Mouse (Mus musculus) MEL (cell line): ENCODE results near the gene Shc4.

Source experiments
- CTCF ChIP-seq, 3 experiments: IDR thresholded peaks in 2 of 3; conservative IDR thresholded peaks in 1 of 3; 2 replicates each; pipeline ENCODE4 v1.5.1; 2011 to 2012; ENCODE audit warnings: low read length in 3 of 3, low read depth in 2 of 3, mild to moderate bottlenecking in 2 of 3, improper control_type of control experiment in 1 of 3, inconsistent platforms in 1 of 3, mixed read lengths in 1 of 3, moderate library complexity in 1 of 3; ENCODE audit not compliant: control insufficient read depth in 1 of 3, insufficient read depth in 1 of 3, poor library complexity in 1 of 3, severe bottlenecking in 1 of 3
- POLR2A ChIP-seq, 2 experiments: IDR thresholded peaks; 2 replicates each; pipeline ENCODE4 v1.6.1; 2011 to 2012; ENCODE audit warnings: low read length in 2 of 2, mild to moderate bottlenecking in 2 of 2, control low read depth in 1 of 2, improper control_type of control experiment in 1 of 2, low read depth in 1 of 2, moderate library complexity in 1 of 2; ENCODE audit not compliant: control insufficient read depth in 1 of 2, insufficient read depth in 1 of 2, poor library complexity in 1 of 2
- RAD21 ChIP-seq: IDR thresholded peaks from 2 replicates; pipeline ENCODE4 v1.6.1; 2011; ENCODE audit warnings: mild to moderate bottlenecking, low read depth, low read length, improper control_type of control experiment
- RCOR1 ChIP-seq: IDR thresholded peaks from 2 replicates; pipeline ENCODE4 v1.6.1; 2012; ENCODE audit warnings: low read depth, mild to moderate bottlenecking, inconsistent platforms, low read length, improper control_type of control experiment

- TF ChIP-seq RCOR1: no peak
- no peak for TF ChIP-seq CTCF (IDR thresholded peaks at IDR 0.05 in 2 of 3, conservative IDR thresholded peaks at IDR 0.05 in 1 of 3; ENCODE audit: control insufficient read depth in 1 of 3, insufficient read depth in 1 of 3, low read depth in 2 of 3, low read length in 3 of 3, poor library complexity in 1 of 3, severe bottlenecking in 1 of 3)
- TF ChIP-seq RAD21: no peak
- TF ChIP-seq POLR2A (IDR thresholded peaks at IDR 0.05; ENCODE audit: control insufficient read depth in 1 of 2, insufficient read depth in 1 of 2, low read depth in 1 of 2, low read length in 2 of 2, poor library complexity in 1 of 2): no peak
Measured at GRCm38 (mm10) chr2:125626536-125626935, 97.4 kb downstream of the Shc4 start.
